Mouse (Mus musculus) urinary bladder, postnatal 10 days (tissue): ENCODE results near the gene Vtcn1.

Source experiments
- DNase-seq: peaks from one replicate; pipeline ENCODE4 v3.0.0; 2022; ENCODE audit warnings: low spot score

The Vtcn1 gene

DNA sequence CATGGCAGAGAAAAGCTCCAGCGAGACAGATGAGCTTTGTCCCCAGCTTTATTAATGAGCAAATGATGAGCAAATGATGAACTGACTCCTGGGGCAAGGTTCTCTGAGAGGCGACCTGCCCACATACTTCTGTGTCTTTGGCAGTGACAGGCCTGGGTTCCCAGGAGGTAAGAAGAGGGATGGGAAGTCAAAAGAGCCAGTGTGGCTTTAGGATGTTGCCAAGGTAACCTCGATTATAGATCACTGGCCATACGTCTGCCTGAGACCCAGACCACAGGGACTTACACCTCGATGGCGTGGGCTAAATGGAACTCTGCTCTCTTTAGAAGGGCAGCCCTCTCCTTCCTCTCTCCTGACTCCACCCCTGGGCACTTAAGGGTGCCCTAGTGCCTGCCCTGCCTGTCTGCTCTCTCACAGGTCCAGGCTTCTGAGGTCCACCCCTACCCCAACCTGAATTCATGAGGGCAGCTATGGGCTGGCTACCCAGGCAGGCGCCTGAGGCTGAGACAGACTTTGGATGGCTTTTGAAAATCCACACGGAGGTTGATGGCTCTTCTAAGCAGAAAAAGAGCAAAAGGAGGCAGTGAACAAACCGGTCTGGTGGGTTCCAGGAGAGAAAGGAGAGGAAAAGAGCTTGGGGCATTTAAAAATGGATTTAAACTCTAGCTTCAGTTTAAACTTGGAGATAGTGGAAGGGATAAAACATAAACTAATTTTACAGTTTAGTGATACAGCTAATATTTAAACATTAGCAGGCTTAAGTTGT, 31.0 kb downstream of the Vtcn1 start:
- no peak for DNase-seq

DNA sequence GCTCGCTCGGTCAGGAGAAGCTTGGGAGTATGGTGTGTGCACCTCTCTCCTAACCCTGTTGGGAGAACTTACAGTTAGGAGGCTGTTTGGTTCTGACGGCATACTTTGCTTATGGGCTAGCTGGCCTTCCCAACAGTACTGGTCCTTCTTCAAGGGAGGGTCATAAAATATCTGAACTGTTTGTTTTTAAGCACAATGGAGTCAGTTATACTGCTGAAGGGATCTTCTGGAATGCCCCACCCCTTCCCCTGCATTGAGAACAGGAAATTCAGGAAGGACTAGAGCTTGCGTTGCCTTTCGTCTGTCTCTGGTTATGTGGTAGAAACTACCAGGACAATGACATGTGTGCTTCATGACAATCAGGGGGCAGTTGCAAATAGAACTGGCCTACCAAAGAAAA, 31.9 kb downstream of the Vtcn1 start:
- no peak for DNase-seq

DNA sequence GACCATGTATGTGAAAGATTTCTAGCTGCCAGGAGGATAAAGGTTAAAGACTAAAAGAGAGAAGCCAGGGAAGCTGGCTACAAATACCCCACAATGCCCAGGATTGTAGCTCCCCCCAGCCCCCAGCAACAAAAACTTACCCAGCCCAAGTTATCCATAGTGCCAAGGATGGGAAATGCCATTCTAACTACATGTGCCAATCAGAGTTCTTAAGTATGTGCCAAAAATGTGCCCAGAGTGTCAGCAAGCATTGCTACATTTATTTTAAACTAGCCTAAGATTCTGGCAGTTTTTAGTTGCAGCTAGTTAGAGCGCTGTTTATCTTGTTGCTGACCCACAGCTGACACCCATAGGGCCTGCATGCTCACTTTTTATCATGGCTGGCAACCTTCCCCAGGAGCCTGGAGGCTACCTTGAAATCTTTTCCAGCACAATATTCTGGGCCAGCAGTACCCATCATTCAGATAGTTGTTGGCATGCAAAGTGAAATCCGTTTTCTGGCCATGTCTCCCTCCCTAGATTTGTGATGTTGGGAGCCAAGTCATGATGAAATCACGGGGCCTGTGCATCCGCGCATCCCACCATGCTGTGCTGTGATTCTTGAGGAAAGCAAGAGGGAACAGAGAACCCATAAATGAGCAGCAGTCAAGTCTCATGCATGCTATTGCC, 33.2 kb downstream of the Vtcn1 start:
- no peak for DNase-seq

DNA sequence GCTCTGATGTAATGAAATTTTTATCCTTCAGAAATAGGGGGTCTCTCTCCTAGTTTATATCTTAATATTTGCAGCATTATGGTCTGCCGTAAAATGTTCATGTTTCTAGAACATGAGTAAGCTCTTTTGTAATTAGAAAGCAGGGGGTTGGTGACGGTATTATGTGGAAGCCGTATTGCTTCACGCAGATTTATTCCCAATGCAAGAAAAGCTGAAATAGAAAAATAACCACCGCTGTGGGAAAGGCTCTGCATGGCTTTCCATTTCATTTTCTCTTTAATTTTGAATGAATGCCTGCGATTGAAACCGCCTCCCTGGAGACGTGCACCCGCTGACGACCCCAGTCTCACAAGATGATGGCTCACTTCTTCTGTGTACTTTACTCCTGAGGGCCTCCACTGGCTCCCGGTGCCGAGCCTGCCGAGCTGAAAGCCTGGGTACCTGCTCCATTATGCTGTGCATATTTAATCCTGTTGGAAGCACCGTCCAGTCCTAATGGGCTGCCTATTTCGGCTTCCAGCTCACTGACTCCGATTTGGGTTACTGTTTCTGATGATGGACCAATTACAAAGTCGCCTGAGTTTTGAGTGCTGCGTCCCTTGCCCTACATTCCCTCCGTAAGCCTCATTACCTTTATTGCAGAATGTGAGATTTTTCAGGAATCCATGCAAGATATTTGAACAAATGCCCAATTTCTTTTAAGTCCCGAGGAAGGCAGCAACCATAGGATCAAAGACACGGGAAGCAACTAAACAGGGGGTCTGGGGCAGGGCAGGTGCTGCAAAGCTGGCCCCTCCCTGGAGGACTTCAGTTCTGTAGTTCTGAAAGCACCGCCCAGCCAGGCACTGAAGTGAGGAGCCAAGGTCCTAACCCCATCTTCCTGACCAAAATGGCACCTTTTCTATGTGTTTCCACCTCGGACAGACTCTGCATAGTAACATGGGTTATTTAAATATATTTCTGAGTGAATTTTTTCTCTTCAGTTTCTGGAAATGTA, 36.3 kb downstream of the Vtcn1 start:
- no peak for DNase-seq

GRCm38 (mm10) chr3:100866946-100867345, 41.7 kb downstream of the Vtcn1 start:
- no peak for DNase-seq

GRCm38 (mm10) chr3:100877057-100877456, 51.8 kb downstream of the Vtcn1 start:
- DNase-seq: no peak

DNA sequence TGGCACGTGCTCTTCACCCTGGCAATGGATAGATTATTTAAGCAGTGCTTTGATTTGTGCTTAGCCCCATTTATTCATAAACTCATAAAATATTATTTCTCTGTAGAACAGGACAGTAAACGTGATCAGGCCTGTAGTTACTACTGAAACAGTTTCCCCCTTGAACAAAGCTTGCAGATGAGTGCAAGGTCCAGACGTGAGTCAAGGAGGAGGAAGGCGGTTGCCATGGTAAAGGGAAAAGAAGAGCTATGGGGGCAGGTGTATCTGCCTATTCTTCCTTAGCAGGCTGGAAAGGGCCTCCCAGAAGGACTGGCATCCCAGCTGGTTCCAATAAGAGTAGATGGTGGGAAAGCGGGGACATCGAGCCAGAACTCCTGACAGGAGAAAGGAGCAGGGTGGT, 56.1 kb downstream of the Vtcn1 start:
- no peak for DNase-seq

- no peak for DNase-seq
Measured at GRCm38 (mm10) chr3:100881843-100882634, 56.8 kb downstream of the Vtcn1 start.

GRCm38 (mm10) chr3:100889234-100889633, 64.0 kb downstream of the Vtcn1 start:
- no peak for DNase-seq

DNA sequence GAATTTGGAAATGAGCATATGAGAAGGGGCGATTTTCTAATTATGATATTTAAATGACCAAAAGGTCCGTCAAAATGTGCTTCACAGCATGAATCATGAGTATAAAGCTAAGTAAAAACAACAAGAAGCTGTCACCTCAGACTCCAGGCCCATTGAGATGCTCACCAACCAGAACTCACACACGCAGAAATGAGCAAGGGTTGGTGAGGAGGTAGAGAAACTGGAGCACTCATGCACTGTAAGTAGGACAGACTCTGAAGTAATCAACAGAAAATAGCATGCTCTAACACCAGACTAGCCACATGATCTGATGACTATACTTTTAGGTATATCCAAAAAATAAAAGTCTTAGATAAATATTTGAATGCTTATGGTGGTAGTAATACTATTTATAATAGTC, 65.1 kb downstream of the Vtcn1 start:
- DNase-seq: no peak

DNA sequence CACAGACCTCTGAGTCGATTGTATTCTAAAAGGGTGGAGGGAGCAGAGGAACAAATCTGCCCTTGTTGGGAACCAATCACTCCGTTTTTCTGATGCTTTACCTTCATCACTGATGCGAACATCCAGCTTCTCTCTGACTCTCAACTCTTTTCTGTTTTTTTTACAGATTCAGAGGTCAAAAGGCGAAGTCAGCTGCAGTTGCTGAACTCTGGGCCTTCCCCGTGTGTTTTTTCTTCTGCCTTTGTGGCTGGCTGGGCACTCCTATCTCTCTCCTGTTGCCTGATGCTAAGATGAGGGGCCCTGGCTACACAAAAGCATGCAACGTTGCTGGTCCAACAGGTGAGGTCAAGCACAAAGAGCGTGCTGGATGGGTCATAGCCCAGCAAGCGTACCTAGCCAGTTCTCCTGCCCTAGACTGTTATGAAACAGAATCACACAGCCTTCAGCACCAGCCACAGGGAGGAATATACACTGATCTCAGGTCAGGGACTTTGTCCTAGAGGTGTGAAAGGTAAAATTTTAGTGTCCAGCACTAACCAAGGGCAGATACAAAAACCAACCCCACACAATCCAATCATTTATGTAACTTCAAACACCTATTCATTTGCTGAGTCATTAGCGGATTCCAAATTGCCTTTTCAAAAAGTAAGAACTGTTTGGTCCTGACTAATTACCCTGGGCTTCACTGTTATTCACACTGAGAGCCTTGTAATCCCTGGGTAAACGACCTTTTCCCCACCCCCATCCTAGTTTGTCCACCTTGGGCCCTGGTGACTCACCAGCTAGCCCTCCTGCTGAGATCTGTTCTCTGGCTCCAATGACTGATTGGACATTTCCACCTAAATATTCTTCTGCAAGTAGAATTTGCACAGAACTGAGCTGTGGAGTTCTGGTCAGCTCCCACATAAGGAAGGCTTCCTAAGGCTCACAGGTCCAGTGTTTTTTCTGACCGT, 67.4 kb downstream of the Vtcn1 start:
- no peak for DNase-seq

- DNase-seq: no peak
Measured at GRCm38 (mm10) chr3:100895500-100895899, 70.2 kb downstream of the Vtcn1 start.

DNA sequence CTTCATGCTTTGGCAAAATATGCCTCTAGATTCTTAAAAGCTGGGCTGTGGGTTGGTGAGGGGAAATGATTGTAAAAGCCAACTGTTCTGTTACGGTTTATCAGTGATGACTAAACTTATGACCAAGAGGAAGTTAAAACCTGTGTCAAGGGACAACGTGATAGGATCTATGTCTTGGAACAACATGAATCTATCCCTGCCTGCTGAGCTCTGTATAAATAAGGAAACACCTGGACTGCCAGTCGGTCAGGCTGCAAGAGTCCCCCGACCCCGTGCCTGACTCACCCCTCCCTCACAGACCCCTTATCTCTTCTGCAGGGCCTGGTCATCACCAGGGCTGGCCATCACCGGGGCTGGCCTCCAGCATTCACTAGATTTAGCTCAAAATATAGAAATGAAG, 80.9 kb downstream of the Vtcn1 start:
- no peak for DNase-seq

DNA sequence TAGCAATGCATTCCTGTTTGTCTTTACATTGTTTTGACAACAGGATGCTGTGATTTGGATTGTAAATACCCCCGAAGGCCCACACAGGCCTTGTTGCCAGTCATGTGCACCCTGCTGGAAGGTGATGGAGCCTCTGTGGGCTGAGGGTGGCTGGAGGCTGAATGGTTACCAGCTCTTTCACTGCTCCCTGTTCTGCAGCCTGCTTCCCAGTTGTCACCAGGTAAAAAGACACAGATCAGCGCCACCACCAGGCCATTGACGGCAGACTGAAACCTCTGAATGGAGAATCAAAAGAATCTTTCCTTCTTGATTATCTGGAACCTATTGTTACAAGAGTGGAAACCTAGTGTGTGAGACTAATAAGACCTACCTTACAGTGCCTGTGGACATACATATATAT, 81.7 kb downstream of the Vtcn1 start:
- DNase-seq: no peak

GRCm38 (mm10) chr3:100908594-100908993, 83.3 kb downstream of the Vtcn1 start:
- no peak for DNase-seq

- no peak for DNase-seq
Measured at GRCm38 (mm10) chr3:100910621-100911020, 85.4 kb downstream of the Vtcn1 start.

- DNase-seq: no peak
Measured at GRCm38 (mm10) chr3:100911026-100911425, 85.8 kb downstream of the Vtcn1 start.

DNA sequence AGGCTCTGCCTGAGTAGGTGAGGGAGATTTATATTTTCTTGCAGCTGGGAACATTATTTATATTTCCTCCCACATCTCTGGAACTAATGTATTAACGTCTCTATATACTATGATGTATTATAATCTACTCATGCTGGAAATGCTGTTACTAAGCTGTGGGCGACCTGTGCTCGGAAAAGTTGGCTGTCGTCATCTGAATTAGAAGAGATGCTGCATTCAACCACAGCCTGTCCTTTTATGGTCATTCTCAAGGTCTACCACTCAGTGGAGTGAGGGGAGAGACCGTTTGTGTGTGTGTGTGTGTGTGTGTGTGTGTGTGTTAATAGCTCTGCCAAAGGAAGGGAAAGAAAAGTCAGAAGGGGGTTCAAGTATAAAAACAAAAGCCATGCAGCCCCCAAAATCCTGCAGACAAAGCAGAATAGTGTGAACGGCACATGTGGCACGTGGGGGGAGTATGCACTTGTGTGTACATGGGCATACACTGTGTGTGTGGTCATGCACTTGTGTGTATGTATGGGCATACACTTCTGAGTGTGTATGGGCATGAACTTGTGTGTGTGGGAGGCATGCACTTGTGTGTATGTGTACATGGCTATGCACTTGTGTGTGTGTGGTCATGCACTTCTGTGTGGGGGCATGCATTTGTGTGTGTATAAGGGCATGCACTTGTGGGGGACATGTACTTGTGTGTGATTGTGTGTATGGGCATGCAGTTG, 86.4 kb downstream of the Vtcn1 start:
- DNase-seq: no peak

DNA sequence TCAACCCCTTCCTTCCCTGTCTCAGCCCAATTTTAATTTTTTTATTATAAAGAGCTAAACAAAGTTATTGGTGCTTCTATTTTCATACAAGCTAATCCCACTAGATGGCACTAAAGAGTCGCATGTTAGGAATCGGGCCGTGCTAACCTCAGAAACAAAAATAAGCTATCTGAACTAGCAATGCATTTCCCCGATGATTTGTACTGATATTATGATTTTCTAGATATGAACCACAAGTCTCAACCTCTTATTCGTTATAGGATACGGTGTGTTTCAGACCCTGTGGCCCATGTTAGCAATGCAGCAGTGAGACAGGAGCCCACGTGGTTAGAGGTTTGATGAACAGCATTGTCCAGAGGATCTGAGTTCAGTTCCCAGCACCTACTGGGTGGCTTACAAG, 91.6 kb downstream of the Vtcn1 start:
- no peak for DNase-seq

GRCm38 (mm10) chr3:100920611-100921140, 95.4 kb downstream of the Vtcn1 start:
- DNase-seq: no peak
